Mouse (Mus musculus): ENCODE results near the gene Pcgf2.
"Not testable (repeated sequence)": the region's sequence is repeated elsewhere in the genome, so short reads cannot be mapped to it uniquely, and the experiment has no call there.

Gene Pcgf2

GRCm38 (mm10) chr11:97668160-97668559 lies 32.1 kb downstream of the Pcgf2 start:
- no peak for DNase-seq

- no peak for DNase-seq
These were observed 33.5 kb downstream of the Pcgf2 start for GRCm38 (mm10) chr11:97666794-97667193.

GRCm38 (mm10) chr11:97666221-97666620 lies 34.1 kb downstream of the Pcgf2 start:
- DNase-seq: no peak

- no peak for DNase-seq
These were observed 34.9 kb downstream of the Pcgf2 start for GRCm38 (mm10) chr11:97665431-97665830.

GRCm38 (mm10) chr11:97664771-97665240 lies 35.5 kb downstream of the Pcgf2 start:
- no peak for DNase-seq

- no peak for DNase-seq
These were observed 36.0 kb downstream of the Pcgf2 start for GRCm38 (mm10) chr11:97664339-97664665.

- DNase-seq: peak; percentile 46 to 54
These were observed 36.6 kb downstream of the Pcgf2 start for GRCm38 (mm10) chr11:97663528-97664338.

GRCm38 (mm10) chr11:97662893-97663527 lies 37.3 kb downstream of the Pcgf2 start, which contains the start of gene Mllt6:
Mllt6 (plus strand) TSS chr11:97663414.
- DNase-seq: peak; percentile 87

GRCm38 (mm10) chr11:97662207-97662892 lies 37.9 kb downstream of the Pcgf2 start:
- DNase-seq: no peak

GRCm38 (mm10) chr11:97661648-97662133 lies 38.6 kb downstream of the Pcgf2 start:
- DNase-seq: peak in 1 of 2 experiments; percentile 53

- DNase-seq: no peak
These were observed 39.3 kb downstream of the Pcgf2 start for GRCm38 (mm10) chr11:97660734-97661647.

- peak; percentile 80 to 86 for DNase-seq
These were observed 40.1 kb downstream of the Pcgf2 start for GRCm38 (mm10) chr11:97659990-97660714.

- no peak for DNase-seq
These were observed 40.9 kb downstream of the Pcgf2 start for GRCm38 (mm10) chr11:97659267-97659989.

- DNase-seq: no peak
These were observed 41.5 kb downstream of the Pcgf2 start for GRCm38 (mm10) chr11:97658751-97659266.

GRCm38 (mm10) chr11:97657967-97658366 lies 42.3 kb downstream of the Pcgf2 start:
- DNase-seq: not testable (repeated sequence)

- no peak for DNase-seq
These were observed 42.9 kb downstream of the Pcgf2 start for GRCm38 (mm10) chr11:97657184-97657945.

GRCm38 (mm10) chr11:97656269-97656971 lies 43.9 kb downstream of the Pcgf2 start:
- no peak for DNase-seq

- no peak for DNase-seq
These were observed 46.1 kb downstream of the Pcgf2 start for GRCm38 (mm10) chr11:97654210-97654609.

GRCm38 (mm10) chr11:97653376-97653775 lies 46.9 kb downstream of the Pcgf2 start:
- DNase-seq: not testable (repeated sequence)

Measured in cerebellum, postnatal 14 days (tissue).